Mouse (Mus musculus): ENCODE results near the gene Wdr72. TPM values are rescaled to one million over a fixed set of nuclear protein-coding genes. Genes with fewer than 3 reads are reported as not detected.

Wdr72 gene
- polyA plus RNA-seq, 1 experiment from 2014 or later: 0.68 TPM

GRCm38 (mm10) chr9:74328821-74329220, 218.7 kb downstream of the Wdr72 start:
- no peak for DNase-seq (ENCODE audit: low spot score)
- Histone ChIP-seq H3K4me2 (replicated peaks; ENCODE audit: low read depth, low read length) (no peak overlapping the region), H3K4me3 (ENCODE audit: low read depth, low read length) (no peak overlapping the region), H3K27ac (ENCODE audit: low read depth, low read length) (no peak overlapping the region), H3K36me3 (ENCODE audit: control insufficient read depth, insufficient read depth, low read length) (no peaks in the 10 kb centered on the region), H3K27me3 (ENCODE audit: control insufficient read depth, insufficient read depth, low read length) (no peaks in the 10 kb centered on the region), H3K4me1 (replicated peaks; ENCODE audit: control insufficient read depth, insufficient read depth, low read length) (0 out of 2 replicates have a peak, but pooled peaks cover 2% of the 10 kb centered on the region), H3K9ac (ENCODE audit: low read depth, low read length) (no peak overlapping the region), H3K9me3 (ENCODE audit: control insufficient read depth, low read length) (no peaks in the 10 kb centered on the region)
- no peak for ATAC-seq (ENCODE audit: low FRiP score)
- WGBS: 80% methylated on average over 5 of the region's 5 CpGs

- WGBS: 44% methylated on average over 9 of the region's 9 CpGs
- H3K36me3 ChIP-seq (ENCODE audit: control insufficient read depth, insufficient read depth, low read length): no peaks in the 10 kb centered on the region
- H3K27me3 ChIP-seq (ENCODE audit: control insufficient read depth, insufficient read depth, low read length): no peaks in the 10 kb centered on the region
- ATAC-seq (ENCODE audit: low FRiP score) (no peak), DNase-seq (ENCODE audit: low spot score) (peak; percentile 10)
- H3K27ac ChIP-seq (ENCODE audit: low read depth, low read length): no peak overlapping the region
- H3K9ac ChIP-seq (ENCODE audit: low read depth, low read length): no peak overlapping the region
- H3K4me2 ChIP-seq (replicated peaks; ENCODE audit: low read depth, low read length): no peak overlapping the region
- H3K9me3 ChIP-seq (ENCODE audit: control insufficient read depth, low read length): no peaks in the 10 kb centered on the region
- H3K4me1 ChIP-seq (replicated peaks; ENCODE audit: control insufficient read depth, insufficient read depth, low read length): 0 out of 2 replicates have a peak, but pooled peaks cover 2% of the 10 kb centered on the region
- no peak overlapping the region for H3K4me3 ChIP-seq (ENCODE audit: low read depth, low read length)
Measured at GRCm38 (mm10) chr9:74330706-74331495, 220.7 kb downstream of the Wdr72 start.

- ATAC-seq (ENCODE audit: low FRiP score) (no peak), DNase-seq (ENCODE audit: low spot score) (no peak)
- Histone ChIP-seq H3K9ac (ENCODE audit: low read depth, low read length) (no peak overlapping the region), H3K9me3 (ENCODE audit: control insufficient read depth, low read length) (no peaks in the 10 kb centered on the region), H3K27ac (ENCODE audit: low read depth, low read length) (no peak overlapping the region), H3K27me3 (ENCODE audit: control insufficient read depth, insufficient read depth, low read length) (no peaks in the 10 kb centered on the region), H3K4me2 (replicated peaks; ENCODE audit: low read depth, low read length) (no peak overlapping the region), H3K4me1 (replicated peaks; ENCODE audit: control insufficient read depth, insufficient read depth, low read length) (0 out of 2 replicates have a peak, but pooled peaks cover 2% of the 10 kb centered on the region), H3K4me3 (ENCODE audit: low read depth, low read length) (no peak overlapping the region), H3K36me3 (ENCODE audit: control insufficient read depth, insufficient read depth, low read length) (no peaks in the 10 kb centered on the region)
- WGBS: 76% methylated on average over 3 of the region's 3 CpGs
Measured at GRCm38 (mm10) chr9:74332321-74332720, 222.2 kb downstream of the Wdr72 start.

Other genes starting within 250 kb of the Wdr72 start
- gene Unc13c, start 141.4 kb upstream of the Wdr72 start, polyA plus RNA-seq (2014; fragmentation: Nextera tagmentation; extraction: Ambion mirVana): 0.28 and 0.34 TPM in 2 replicates

Data from hindbrain, embryonic 11.5 days (tissue).